Mouse (Mus musculus): ENCODE data around the gene Mark4. TPM values are rescaled to one million over a fixed set of nuclear protein-coding genes. Genes with fewer than 3 reads are reported as not detected.

Gene Mark4
- polyA plus RNA-seq, 1 experiment from 2014 or later: 13.3 TPM

GRCm38 (mm10) chr7:19436276-19436675 is 22.3 kb downstream of the Mark4 start:
- no peaks in the 10 kb centered on the region for H3K9me3 ChIP-seq (ENCODE audit: control insufficient read depth, low read length)
- no peak overlapping the region for H3K4me2 ChIP-seq (replicated peaks; ENCODE audit: low read depth, low read length)
- WGBS: 93% methylated on average over 2 of the region's 2 CpGs
- DNase-seq (ENCODE audit: low spot score) (no peak), ATAC-seq (ENCODE audit: low FRiP score) (no peak)
- H3K36me3 ChIP-seq (ENCODE audit: control insufficient read depth, insufficient read depth, low read length): peaks cover 45% of the 10 kb centered on the region
- no peak overlapping the region for H3K9ac ChIP-seq (ENCODE audit: low read depth, low read length)
- no peaks in the 10 kb centered on the region for H3K27me3 ChIP-seq (ENCODE audit: control insufficient read depth, insufficient read depth, low read length)
- H3K27ac ChIP-seq (ENCODE audit: low read depth, low read length): no peak overlapping the region
- H3K4me3 ChIP-seq (ENCODE audit: low read depth, low read length): no peak overlapping the region
- no peaks in the 10 kb centered on the region for H3K4me1 ChIP-seq (replicated peaks; ENCODE audit: control insufficient read depth, insufficient read depth, low read length)

DNA sequence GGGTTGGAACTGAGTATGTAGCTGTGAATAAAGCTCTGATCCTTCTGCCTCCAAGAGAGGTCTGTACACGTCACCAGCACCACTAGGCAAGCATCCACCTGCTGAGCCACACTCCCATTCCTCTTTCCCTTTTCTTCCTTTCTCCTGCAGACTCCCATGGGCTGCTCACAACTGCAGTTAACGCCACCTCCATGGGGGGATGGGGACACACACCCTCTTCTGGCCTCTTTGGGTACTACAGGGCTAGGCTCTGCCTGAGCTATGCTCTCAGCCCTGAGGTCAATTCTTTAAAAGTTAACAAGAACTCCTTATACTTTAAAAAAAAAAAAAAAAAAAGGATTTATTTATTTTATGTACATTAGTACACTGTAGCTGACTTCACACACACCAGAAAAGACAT is 26.1 kb downstream of the Mark4 start:
- WGBS: 98% methylated on average over 2 of the region's 2 CpGs
- ATAC-seq (ENCODE audit: low FRiP score): no peak
- H3K4me2 ChIP-seq (replicated peaks; ENCODE audit: low read depth, low read length): no peak overlapping the region
- H3K9ac ChIP-seq (ENCODE audit: low read depth, low read length): no peak overlapping the region
- no peak overlapping the region for H3K27ac ChIP-seq (ENCODE audit: low read depth, low read length)
- DNase-seq (ENCODE audit: low spot score): no peak
- no peaks in the 10 kb centered on the region for H3K27me3 ChIP-seq (ENCODE audit: control insufficient read depth, insufficient read depth, low read length)
- no peak overlapping the region for H3K4me3 ChIP-seq (ENCODE audit: low read depth, low read length)
- no peaks in the 10 kb centered on the region for H3K9me3 ChIP-seq (ENCODE audit: control insufficient read depth, low read length)
- no peaks in the 10 kb centered on the region for H3K4me1 ChIP-seq (replicated peaks; ENCODE audit: control insufficient read depth, insufficient read depth, low read length)
- H3K36me3 ChIP-seq (ENCODE audit: control insufficient read depth, insufficient read depth, low read length): peaks cover 47% of the 10 kb centered on the region

- DNase-seq (ENCODE audit: low spot score) (no peak), ATAC-seq (ENCODE audit: low FRiP score) (no peak)
- H3K36me3 ChIP-seq (ENCODE audit: control insufficient read depth, insufficient read depth, low read length): peaks cover 36% of the 10 kb centered on the region
- no peaks in the 10 kb centered on the region for H3K4me1 ChIP-seq (replicated peaks; ENCODE audit: control insufficient read depth, insufficient read depth, low read length)
- no peak overlapping the region for H3K4me3 ChIP-seq (ENCODE audit: low read depth, low read length)
- H3K9ac ChIP-seq (ENCODE audit: low read depth, low read length): no peak overlapping the region
- no peaks in the 10 kb centered on the region for H3K27me3 ChIP-seq (ENCODE audit: control insufficient read depth, insufficient read depth, low read length)
- no peak overlapping the region for H3K27ac ChIP-seq (ENCODE audit: low read depth, low read length)
- WGBS: 96% methylated on average over 6 of the region's 6 CpGs
- H3K4me2 ChIP-seq (replicated peaks; ENCODE audit: low read depth, low read length): no peak overlapping the region
- H3K9me3 ChIP-seq (ENCODE audit: control insufficient read depth, low read length): no peaks in the 10 kb centered on the region
Measured at GRCm38 (mm10) chr7:19430402-19430801, 28.2 kb downstream of the Mark4 start.

GRCm38 (mm10) chr7:19429726-19430125 is 28.9 kb downstream of the Mark4 start:
- Histone ChIP-seq H3K9me3 (ENCODE audit: control insufficient read depth, low read length) (no peaks in the 10 kb centered on the region), H3K27ac (ENCODE audit: low read depth, low read length) (no peak overlapping the region), H3K36me3 (ENCODE audit: control insufficient read depth, insufficient read depth, low read length) (peaks cover 34% of the 10 kb centered on the region), H3K4me3 (ENCODE audit: low read depth, low read length) (no peak overlapping the region), H3K4me2 (replicated peaks; ENCODE audit: low read depth, low read length) (no peak overlapping the region), H3K9ac (ENCODE audit: low read depth, low read length) (no peak overlapping the region), H3K27me3 (ENCODE audit: control insufficient read depth, insufficient read depth, low read length) (no peaks in the 10 kb centered on the region), H3K4me1 (replicated peaks; ENCODE audit: control insufficient read depth, insufficient read depth, low read length) (no peaks in the 10 kb centered on the region)
- no peak for ATAC-seq (ENCODE audit: low FRiP score)
- 70% methylated on average over 8 of the region's 8 CpGs for WGBS
- DNase-seq (ENCODE audit: low spot score): no peak

- Histone ChIP-seq H3K36me3 (ENCODE audit: control insufficient read depth, insufficient read depth, low read length) (peaks cover 23% of the 10 kb centered on the region), H3K4me1 (replicated peaks; ENCODE audit: control insufficient read depth, insufficient read depth, low read length) (no peaks in the 10 kb centered on the region), H3K27me3 (ENCODE audit: control insufficient read depth, insufficient read depth, low read length) (no peaks in the 10 kb centered on the region), H3K4me2 (replicated peaks; ENCODE audit: low read depth, low read length) (no peak overlapping the region), H3K4me3 (ENCODE audit: low read depth, low read length) (no peak overlapping the region), H3K9ac (ENCODE audit: low read depth, low read length) (no peak overlapping the region), H3K9me3 (ENCODE audit: control insufficient read depth, low read length) (no peaks in the 10 kb centered on the region), H3K27ac (ENCODE audit: low read depth, low read length) (no peak overlapping the region; the same call in 1 of the 2 replicates)
- ATAC-seq (ENCODE audit: low FRiP score) (no peak), DNase-seq (ENCODE audit: low spot score) (no peak)
- WGBS: 65% methylated on average over 15 of the region's 15 CpGs
Measured at GRCm38 (mm10) chr7:19427999-19428650, 30.5 kb downstream of the Mark4 start.

- 87% methylated on average over 6 of the region's 6 CpGs for WGBS
- H3K4me3 ChIP-seq (ENCODE audit: low read depth, low read length): no peak overlapping the region
- H3K9ac ChIP-seq (ENCODE audit: low read depth, low read length): no peak overlapping the region
- DNase-seq (ENCODE audit: low spot score) (no peak), ATAC-seq (ENCODE audit: low FRiP score) (no peak)
- peaks cover 11% of the 10 kb centered on the region for H3K36me3 ChIP-seq (ENCODE audit: control insufficient read depth, insufficient read depth, low read length)
- no peaks in the 10 kb centered on the region for H3K27me3 ChIP-seq (ENCODE audit: control insufficient read depth, insufficient read depth, low read length)
- H3K4me1 ChIP-seq (replicated peaks; ENCODE audit: control insufficient read depth, insufficient read depth, low read length): no peaks in the 10 kb centered on the region
- H3K27ac ChIP-seq (ENCODE audit: low read depth, low read length): no peak overlapping the region
- H3K4me2 ChIP-seq (replicated peaks; ENCODE audit: low read depth, low read length): no peak overlapping the region
- H3K9me3 ChIP-seq (ENCODE audit: control insufficient read depth, low read length): no peaks in the 10 kb centered on the region
Measured at GRCm38 (mm10) chr7:19426888-19427287, 31.7 kb downstream of the Mark4 start.

- Histone ChIP-seq H3K9me3 (ENCODE audit: control insufficient read depth, low read length) (no peaks in the 10 kb centered on the region), H3K27me3 (ENCODE audit: control insufficient read depth, insufficient read depth, low read length) (no peaks in the 10 kb centered on the region), H3K4me3 (ENCODE audit: low read depth, low read length) (no peak overlapping the region), H3K27ac (ENCODE audit: low read depth, low read length) (no peak overlapping the region), H3K4me1 (replicated peaks; ENCODE audit: control insufficient read depth, insufficient read depth, low read length) (no peaks in the 10 kb centered on the region), H3K36me3 (ENCODE audit: control insufficient read depth, insufficient read depth, low read length) (peaks cover 8% of the 10 kb centered on the region; the same call in 1 of the 2 replicates), H3K4me2 (replicated peaks; ENCODE audit: low read depth, low read length) (no peak overlapping the region), H3K9ac (ENCODE audit: low read depth, low read length) (no peak overlapping the region)
- ATAC-seq (ENCODE audit: low FRiP score) (no peak), DNase-seq (ENCODE audit: low spot score) (no peak)
- 67% methylated on average over 6 of the region's 6 CpGs for WGBS
Measured at GRCm38 (mm10) chr7:19426349-19426748, 32.3 kb downstream of the Mark4 start.

- no peak for ATAC-seq (ENCODE audit: low FRiP score)
- 62% methylated on average over 4 of the region's 4 CpGs for WGBS
Measured at GRCm38 (mm10) chr7:19424051-19424450, 34.6 kb downstream of the Mark4 start.

GRCm38 (mm10) chr7:19423083-19423482 is 35.5 kb downstream of the Mark4 start:
- WGBS: 88% methylated on average over 3 of the region's 3 CpGs
- Histone ChIP-seq H3K4me2 (replicated peaks; ENCODE audit: low read depth, low read length) (no peak overlapping the region), H3K27ac (ENCODE audit: low read depth, low read length) (no peak overlapping the region), H3K36me3 (ENCODE audit: control insufficient read depth, insufficient read depth, low read length) (peaks cover 8% of the 10 kb centered on the region; the same call in 1 of the 2 replicates), H3K9me3 (ENCODE audit: control insufficient read depth, low read length) (no peaks in the 10 kb centered on the region), H3K9ac (ENCODE audit: low read depth, low read length) (no peak overlapping the region), H3K27me3 (ENCODE audit: control insufficient read depth, insufficient read depth, low read length) (peaks cover 25% of the 10 kb centered on the region), H3K4me1 (replicated peaks; ENCODE audit: control insufficient read depth, insufficient read depth, low read length) (no peaks in the 10 kb centered on the region), H3K4me3 (ENCODE audit: low read depth, low read length) (no peak overlapping the region)
- DNase-seq (ENCODE audit: low spot score) (no peak), ATAC-seq (ENCODE audit: low FRiP score) (no peak)

More at GRCm38 (mm10) chr7:19424051-19424450, 34.6 kb downstream of the Mark4 start:
- H3K4me3 ChIP-seq (ENCODE audit: low read depth, low read length): no peak overlapping the region
- H3K27me3 ChIP-seq (ENCODE audit: control insufficient read depth, insufficient read depth, low read length): peaks cover 18% of the 10 kb centered on the region
- peaks cover 8% of the 10 kb centered on the region; the same call in 1 of the 2 replicates for H3K36me3 ChIP-seq (ENCODE audit: control insufficient read depth, insufficient read depth, low read length)
- H3K4me2 ChIP-seq (replicated peaks; ENCODE audit: low read depth, low read length): no peak overlapping the region
- H3K9ac ChIP-seq (ENCODE audit: low read depth, low read length): no peak overlapping the region
- H3K9me3 ChIP-seq (ENCODE audit: control insufficient read depth, low read length): no peaks in the 10 kb centered on the region
- no peaks in the 10 kb centered on the region for H3K4me1 ChIP-seq (replicated peaks; ENCODE audit: control insufficient read depth, insufficient read depth, low read length)
- H3K27ac ChIP-seq (ENCODE audit: low read depth, low read length): no peak overlapping the region
- no peak for DNase-seq (ENCODE audit: low spot score)

Measured in hindbrain, embryonic 11.5 days (tissue).